28 mouse cellular contexts compared by ENCODE assay signal in genomic region chr7:109096618-109097017, GRCm38 (mm10). TPM values are rescaled to one million over a fixed set of nuclear protein-coding genes. Genes with fewer than 3 reads are reported as not detected.
DNase-seq lines count a peak whose midpoint lies in the region; ATAC-seq and TF ChIP-seq lines count a peak whose summit lies in the region.
"Had no signal": no experiment of that assay in that cellular context is flagged by ENCODE, and none has a peak within 500 bp of the region (broad histone marks: within the 10 kb centered on the region; RNA-seq: fewer than 3 reads in every experiment).

No protein-coding gene starts in this region.

- H3K9me3 ChIP-seq in heart, embryonic 12.5 days (replicated peaks): no peaks in the 10 kb centered on the region
- no peaks in the 10 kb centered on the region for H3K9me3 ChIP-seq in liver, embryonic 13.5 days (replicated peaks)
- no peaks in the 10 kb centered on the region for H3K9me3 ChIP-seq in liver, postnatal 0 days (ENCODE audit: low read length)
- H3K9me3 ChIP-seq in liver, embryonic 15.5 days (replicated peaks): no peaks in the 10 kb centered on the region
- H3K9me3 ChIP-seq: embryonic facial prominence, embryonic 12.5 days; embryonic facial prominence, embryonic 15.5 days; forebrain, embryonic 12.5 days; forebrain, embryonic 15.5 days; G1E; hindbrain, embryonic 10.5 days had no signal

- intact Hi-C loops in heart, postnatal 14 days (cut with DNase I): no loop called here

- no peak for TF ChIP-seq EP300 in liver, postnatal 0 days (IDR thresholded peaks at IDR 0.05; ENCODE audit: low read depth)

- 64% methylated on average over 4 of the region's 4 CpGs for WGBS in heart, embryonic 12.5 days
- 48% methylated on average over 4 of the region's 4 CpGs for WGBS in liver, embryonic 13.5 days (ENCODE audit: insufficient replicate concordance)
- 63% methylated on average over 4 of the region's 4 CpGs for WGBS in liver, postnatal 0 days (ENCODE audit: insufficient replicate concordance)
- 53% methylated on average over 4 of the region's 4 CpGs for WGBS in liver, embryonic 15.5 days (ENCODE audit: insufficient replicate concordance)

- no peak for TF ChIP-seq CTCF in liver, postnatal 0 days (IDR thresholded peaks at IDR 0.05; ENCODE audit: low read depth)

- no peak overlapping the region for H3K4me3 ChIP-seq in heart, embryonic 12.5 days
- H3K4me3 ChIP-seq in liver, embryonic 13.5 days (replicated peaks): no peak overlapping the region
- H3K4me3 ChIP-seq in liver, postnatal 0 days (ENCODE audit: low read depth, low read length): no peak overlapping the region
- no peak overlapping the region for H3K4me3 ChIP-seq in liver, embryonic 15.5 days (replicated peaks)
- H3K4me3 ChIP-seq: embryonic facial prominence, embryonic 12.5 days; embryonic facial prominence, embryonic 15.5 days; erythroblast, embryonic 14.5 days; forebrain, embryonic 12.5 days; forebrain, embryonic 15.5 days; heart, adult 2 months; hindbrain, embryonic 10.5 days had no signal

- H3K9ac ChIP-seq in heart, embryonic 12.5 days: no peak overlapping the region
- no peak overlapping the region for H3K9ac ChIP-seq in liver, embryonic 13.5 days
- H3K9ac ChIP-seq in liver, postnatal 0 days (replicated peaks): no peak overlapping the region
- H3K9ac ChIP-seq in liver, embryonic 15.5 days: no peak overlapping the region
- H3K9ac ChIP-seq: embryonic facial prominence, embryonic 12.5 days; embryonic facial prominence, embryonic 15.5 days; forebrain, embryonic 12.5 days; forebrain, embryonic 15.5 days; hindbrain, embryonic 14.5 days had no signal

- no peak overlapping the region for H3K4me2 ChIP-seq in heart, embryonic 12.5 days
- H3K4me2 ChIP-seq in liver, embryonic 13.5 days: no peak overlapping the region
- H3K4me2 ChIP-seq in liver, postnatal 0 days (ENCODE audit: low read depth, low read length): no peak overlapping the region
- H3K4me2 ChIP-seq in liver, embryonic 15.5 days: no peak overlapping the region
- H3K4me2 ChIP-seq: embryonic facial prominence, embryonic 12.5 days; embryonic facial prominence, embryonic 15.5 days; forebrain, embryonic 12.5 days; forebrain, embryonic 15.5 days; hindbrain, embryonic 14.5 days had no signal

- H3K4me1 ChIP-seq in heart, embryonic 12.5 days (replicated peaks): no peaks in the 10 kb centered on the region
- 0 out of 2 replicates have a peak, but pooled peaks cover 9% of the 10 kb centered on the region for H3K4me1 ChIP-seq in liver, embryonic 13.5 days (replicated peaks)
- H3K4me1 ChIP-seq in liver, postnatal 0 days (ENCODE audit: insufficient read depth): no peaks in the 10 kb centered on the region
- no peaks in the 10 kb centered on the region for H3K4me1 ChIP-seq in liver, embryonic 15.5 days (replicated peaks)
- H3K4me1 ChIP-seq: embryonic facial prominence, embryonic 12.5 days; embryonic facial prominence, embryonic 15.5 days; forebrain, embryonic 12.5 days; forebrain, embryonic 15.5 days had no signal

- H3K36me3 ChIP-seq in heart, embryonic 12.5 days: no peaks in the 10 kb centered on the region
- H3K36me3 ChIP-seq in liver, embryonic 13.5 days: no peaks in the 10 kb centered on the region
- no peaks in the 10 kb centered on the region for H3K36me3 ChIP-seq in liver, postnatal 0 days (replicated peaks; ENCODE audit: insufficient read depth, low read length)
- H3K36me3 ChIP-seq in liver, embryonic 15.5 days (replicated peaks): no peaks in the 10 kb centered on the region
- H3K36me3 ChIP-seq: embryonic facial prominence, embryonic 12.5 days; embryonic facial prominence, embryonic 15.5 days; forebrain, embryonic 12.5 days; forebrain, embryonic 15.5 days; G1E; hindbrain, embryonic 10.5 days had no signal

- no peak for DNase-seq in heart, postnatal 14 days
- no peak for DNase-seq in liver, embryonic 13.5 days
- DNase-seq in liver, postnatal 0 days: no peak
- DNase-seq in testis, postnatal 10 days (ENCODE audit: low spot score): peak; percentile 10
- DNase-seq in testis, postnatal 14 days (ENCODE audit: low spot score): no peak
- no peak for DNase-seq in urinary bladder, postnatal 10 days (ENCODE audit: low spot score)
- DNase-seq: adrenal gland, postnatal 10 days; adrenal gland, postnatal 36 days; B cell, adult 2 months; cerebellum, adult 18-20 months; cerebellum, adult 9-10 months; cerebellum, postnatal 14 days; gastrocnemius, postnatal 25 days; heart, adult 2 months; heart, postnatal 36 days had no signal

- ATAC-seq in heart, embryonic 12.5 days (ENCODE audit: insufficient number of reproducible peaks, low FRiP score): peak; percentile 80
- peak; percentile 62; the same call in 1 of the 2 replicates for ATAC-seq in liver, embryonic 13.5 days (ENCODE audit: low read depth)
- no peak for ATAC-seq in liver, postnatal 0 days
- peak; percentile 34; the same call in 1 of the 2 replicates for ATAC-seq in liver, embryonic 15.5 days (ENCODE audit: insufficient read depth)
- ATAC-seq: forebrain, embryonic 15.5 days; hindbrain, postnatal 0 days; inflammation-experienced regulatory T-cells, adult 6 months; Patski had no signal

- no peaks in the 10 kb centered on the region for H3K27me3 ChIP-seq in heart, embryonic 12.5 days (replicated peaks)
- no peaks in the 10 kb centered on the region for H3K27me3 ChIP-seq in liver, embryonic 13.5 days
- H3K27me3 ChIP-seq in liver, postnatal 0 days (ENCODE audit: insufficient read depth, low read length): no peaks in the 10 kb centered on the region
- H3K27me3 ChIP-seq in liver, embryonic 15.5 days: no peaks in the 10 kb centered on the region
- H3K27me3 ChIP-seq: embryonic facial prominence, embryonic 12.5 days; embryonic facial prominence, embryonic 15.5 days; Patski had no signal

- no peak overlapping the region for H3K27ac ChIP-seq in heart, embryonic 12.5 days (ENCODE audit: poor library complexity, severe bottlenecking)
- no peak overlapping the region for H3K27ac ChIP-seq in liver, embryonic 13.5 days
- no peak overlapping the region for H3K27ac ChIP-seq in liver, postnatal 0 days (ENCODE audit: low read depth)
- H3K27ac ChIP-seq in liver, embryonic 15.5 days (replicated peaks): no peak overlapping the region
- H3K27ac ChIP-seq: embryonic facial prominence, embryonic 12.5 days; embryonic facial prominence, embryonic 15.5 days; forebrain, embryonic 12.5 days; forebrain, embryonic 15.5 days; heart, adult 2 months; hindbrain, embryonic 10.5 days; hindbrain, embryonic 14.5 days; hindbrain, postnatal 0 days had no signal

RNA-seq across cellular contexts. Expression of gene Ric3, which starts 13.5 kb away (rescaled TPM):
- polyA plus RNA-seq in heart, embryonic 12.5 days (2016; fragmentation: Nextera tagmentation; extraction: Ambion mirVana): 0.94 and 1.5 TPM in 2 replicates
- under 1 TPM; 0.55 to 0.95 TPM for total RNA-seq in heart, postnatal 14 days (2021)
- polyA plus RNA-seq in liver, embryonic 13.5 days (2015; fragmentation: Nextera tagmentation; extraction: Ambion mirVana): 0.64 and 0.73 TPM in 2 replicates
- 0.33 and 0.36 TPM in 2 replicates for polyA plus RNA-seq in liver, postnatal 0 days (2015; fragmentation: Nextera tagmentation; extraction: Ambion mirVana)
- polyA plus RNA-seq in liver, embryonic 15.5 days (2015; fragmentation: Nextera tagmentation; extraction: Ambion mirVana): 0.39 and 0.53 TPM in 2 replicates
- polyA plus RNA-seq: G1E; inflammation-experienced regulatory T-cells, adult 6 months had no signal
